Mouse (Mus musculus) CD4-positive naive resting alpha-beta T cell, adult 57 days (primary cell): ENCODE data around the gene Smim1. TPM values are rescaled to one million over a fixed set of nuclear protein-coding genes. Genes with fewer than 3 reads are reported as not detected.

ENCODE experiments used
- total RNA-seq: library from RNA; stranded (reverse); gene quantifications from one replicate; pipeline ENCODE4 v1.2.4, GENCODE M21; 2023

The Smim1 gene
- 1.5 TPM for total RNA-seq

DNA sequence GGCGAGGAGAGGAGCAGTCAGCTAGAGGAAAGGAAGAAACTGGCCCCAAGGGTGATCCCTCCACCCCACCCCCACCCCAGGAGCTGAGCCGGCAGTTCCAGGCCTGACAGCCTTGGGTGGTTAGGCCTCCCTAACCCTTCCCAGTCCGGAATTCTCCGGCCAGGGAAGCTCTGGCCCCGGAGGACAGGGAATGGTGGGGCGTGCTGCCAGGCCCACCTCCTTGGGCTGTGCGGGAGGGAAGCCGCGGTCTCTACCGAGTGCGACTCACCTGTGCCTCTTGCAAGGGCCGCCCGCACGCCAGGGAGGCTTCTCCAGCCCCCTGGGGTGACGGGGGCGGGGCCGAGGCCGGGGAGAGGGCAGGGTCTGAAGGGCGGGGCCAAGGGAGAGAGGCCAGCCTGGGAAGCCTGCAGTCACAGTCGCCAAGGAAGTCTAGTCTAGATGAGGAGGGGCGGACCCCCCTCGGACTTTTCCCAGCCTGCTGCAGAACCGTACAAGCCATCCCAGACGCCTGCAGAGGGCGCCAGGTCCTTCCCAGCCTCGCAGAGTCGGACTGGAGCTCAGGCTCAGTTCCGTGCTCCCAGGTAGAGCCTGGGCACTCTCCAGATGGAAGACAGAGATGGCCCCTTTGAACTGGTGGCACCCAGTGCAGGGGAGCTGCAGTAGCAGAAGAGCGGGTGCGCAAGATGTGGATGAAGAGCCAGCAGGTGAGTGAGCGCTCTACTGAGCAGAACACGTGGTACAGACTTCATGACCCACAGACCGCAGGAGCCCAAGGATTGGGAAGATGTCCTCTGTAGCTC, at the start of gene Smim1:
Smim1 (minus strand) TSS at position 590 of the 800 bp plus-strand sequence.

DNA sequence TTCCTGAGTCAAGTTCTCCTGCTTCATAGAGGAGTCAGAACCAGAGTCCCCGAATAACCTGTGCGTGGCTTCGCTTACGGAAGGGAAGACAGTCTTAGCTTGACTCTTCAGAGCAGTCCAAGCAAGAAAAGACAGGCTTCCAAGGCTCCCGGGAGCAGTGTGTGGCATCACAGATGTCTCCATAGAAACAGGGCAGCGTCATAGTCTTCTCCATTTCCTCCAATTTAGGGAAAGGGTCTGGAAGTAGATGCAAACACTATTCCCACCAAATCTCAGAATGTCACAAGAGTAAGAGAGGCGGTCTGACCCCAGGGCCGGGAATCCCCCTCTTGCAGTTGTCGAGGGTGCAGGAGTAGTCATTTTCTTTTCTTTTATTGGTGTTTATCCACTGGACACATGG, 16.5 kb upstream of the Smim1 start, which contains the start of gene Ccdc27:
Ccdc27 (minus strand) TSS at position 101 of the 400 bp plus-strand sequence.

DNA sequence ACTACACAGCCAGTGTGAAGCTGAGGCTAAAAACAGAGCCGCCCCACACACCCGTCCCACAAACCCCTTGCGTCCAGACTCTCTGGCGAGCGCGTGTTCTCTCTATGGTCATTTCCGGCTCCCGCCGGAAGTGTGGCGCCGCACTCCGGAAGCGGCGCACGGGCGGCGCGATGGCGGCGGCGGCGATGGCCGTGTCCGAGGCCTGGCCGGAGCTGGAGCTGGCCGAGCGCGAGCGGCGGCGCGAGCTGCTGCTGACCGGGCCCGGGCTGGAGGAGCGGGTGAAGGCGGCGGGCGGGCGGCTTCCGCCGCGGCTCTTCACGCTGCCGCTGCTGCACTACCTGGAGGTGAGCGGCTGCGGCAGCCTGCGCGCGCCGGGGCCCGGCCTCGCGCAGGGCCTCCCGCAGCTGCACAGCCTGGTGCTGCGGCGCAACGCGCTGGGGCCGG, 14.4 kb downstream of the Smim1 start, which contains the start of gene Lrrc47:
Lrrc47 (plus strand) TSS at position 86 of the 444 bp plus-strand sequence.

DNA sequence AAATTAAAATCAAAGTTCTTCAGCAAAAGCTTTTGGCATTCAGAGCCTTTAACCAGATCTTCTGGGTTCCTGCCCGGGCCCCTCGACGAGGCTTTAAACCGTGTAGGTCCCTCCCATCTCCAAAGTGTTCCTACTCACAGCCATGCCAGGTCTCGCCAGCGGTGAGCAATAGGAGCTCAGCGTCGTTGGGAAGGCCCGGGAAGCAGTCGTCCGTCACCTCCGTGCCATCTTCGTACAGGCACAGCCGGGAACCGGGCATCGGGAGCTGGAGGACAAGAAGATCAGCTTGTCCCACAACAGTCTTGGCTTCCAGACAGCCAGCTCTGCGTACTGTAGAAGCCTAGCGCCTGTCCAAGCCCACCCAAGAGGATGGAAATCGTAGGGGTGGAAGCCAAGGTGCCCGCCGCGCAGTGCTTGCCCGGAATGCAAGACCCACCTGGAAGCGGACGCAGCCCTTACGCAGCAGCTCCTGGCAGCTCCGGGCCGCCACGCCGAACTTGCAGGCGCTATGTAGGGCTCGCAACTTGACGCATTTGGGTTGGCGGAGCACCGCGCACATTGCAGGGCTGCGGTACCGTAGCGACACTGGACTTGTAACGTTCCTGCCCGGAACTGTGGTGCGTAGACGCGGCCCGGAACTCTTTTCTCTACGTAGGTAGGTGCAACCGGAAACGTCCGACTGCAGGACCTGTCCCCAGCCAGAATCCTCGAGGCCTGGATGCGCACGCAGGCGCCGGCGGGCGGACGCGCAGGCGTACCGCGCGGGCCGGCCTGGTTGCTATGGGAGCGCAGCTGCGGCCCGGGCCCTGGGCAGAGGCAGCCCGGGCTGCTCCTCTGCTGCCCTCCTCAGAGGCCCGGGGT, 51.4 kb downstream of the Smim1 start, which contains the start of the genes Dffb and Cep104:
Dffb (minus strand) TSS at position 696 of the 861 bp plus-strand sequence.
Cep104 (plus strand) TSS at position 764 of the 861 bp plus-strand sequence.

Other genes starting within 250 kb of the Smim1 start
- 21.0 TPM for gene A430005L14Rik, start 69.0 kb downstream of the Smim1 start, total RNA-seq
- gene Dffb, start 51.1 kb downstream of the Smim1 start, total RNA-seq, result 28.5 TPM
- 15.2 TPM for gene Cep104, start 51.0 kb downstream of the Smim1 start, total RNA-seq
- gene Lrrc47, start 14.5 kb downstream of the Smim1 start, total RNA-seq, result 80.8 TPM
- gene Ccdc27, start 16.4 kb upstream of the Smim1 start, total RNA-seq, result not detected
- not detected for gene Trp73, start 114.0 kb upstream of the Smim1 start, total RNA-seq
- 17.9 TPM for gene Wrap73, start 116.1 kb upstream of the Smim1 start, total RNA-seq
- gene Tprgl, start 134.4 kb upstream of the Smim1 start, total RNA-seq, result 177 TPM
- gene Megf6, start 144.5 kb upstream of the Smim1 start, total RNA-seq, result 0.80 TPM